Mouse (Mus musculus): ENCODE data around the gene Fam216a. TPM values are rescaled to one million over a fixed set of nuclear protein-coding genes. Genes with fewer than 3 reads are reported as not detected.
A peak's percentile ranks its signal among the peaks of the same experiment; 100 is the strongest.

The Fam216a gene
- polyA plus RNA-seq, 1 experiment from 2014 or later: 152 TPM

DNA sequence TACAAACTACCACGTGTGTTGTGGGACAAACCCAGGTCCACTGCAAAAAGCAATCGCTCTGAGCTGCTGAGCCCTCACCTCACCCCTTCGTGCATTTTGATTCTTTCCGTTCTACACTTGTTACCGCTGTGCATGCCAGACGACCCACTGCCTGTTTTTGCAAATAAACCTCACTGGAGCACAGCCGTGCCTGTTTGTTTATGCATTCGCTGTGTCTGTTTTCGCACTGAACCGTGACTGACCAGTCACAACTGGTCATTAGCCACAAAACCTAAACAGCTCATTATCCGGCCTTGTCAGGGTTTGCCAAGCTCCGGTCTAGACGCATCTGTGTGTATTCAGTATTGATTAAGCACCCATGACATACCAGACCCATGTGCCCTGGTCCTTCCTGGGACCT is 30.0 kb upstream of the Fam216a start:
- H3K4me2 ChIP-seq: no peak overlapping the region
- ATAC-seq (ENCODE audit: low FRiP score): no peak
- H3K4me3 ChIP-seq (replicated peaks): no peak overlapping the region
- H3K4me1 ChIP-seq: peaks cover 6% of the 10 kb centered on the region
- 81% methylated on average over 13 of the region's 13 CpGs for WGBS
- peaks cover 87% of the 10 kb centered on the region for H3K36me3 ChIP-seq
- H3K27ac ChIP-seq (replicated peaks): no peak overlapping the region
- H3K9ac ChIP-seq (replicated peaks): no peak overlapping the region
- H3K9me3 ChIP-seq (replicated peaks): no peaks in the 10 kb centered on the region
- no peaks in the 10 kb centered on the region for H3K27me3 ChIP-seq (replicated peaks)

DNA sequence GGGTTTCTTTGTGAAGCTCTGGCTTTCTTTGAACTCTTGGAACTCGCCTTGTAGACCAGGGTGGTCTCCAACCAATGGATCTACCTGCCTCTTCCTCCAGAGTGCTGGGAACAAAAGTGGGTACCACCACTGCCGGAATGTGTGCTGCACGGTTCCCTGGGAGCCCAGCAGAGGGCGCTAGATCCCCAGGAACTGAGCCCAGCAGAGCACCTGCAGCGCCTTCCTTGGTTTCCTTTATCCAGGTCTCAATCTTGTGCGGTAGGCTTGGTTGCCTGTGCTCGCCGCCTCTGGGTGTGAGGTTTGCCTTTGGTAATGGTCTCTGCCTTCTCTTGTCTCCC is 29.1 kb upstream of the Fam216a start:
- ATAC-seq (ENCODE audit: low FRiP score): no peak
- no peaks in the 10 kb centered on the region for H3K9me3 ChIP-seq (replicated peaks)
- H3K27me3 ChIP-seq (replicated peaks): no peaks in the 10 kb centered on the region
- peaks cover 86% of the 10 kb centered on the region for H3K36me3 ChIP-seq
- 21% methylated on average over 8 of the region's 8 CpGs for WGBS
- peaks cover 6% of the 10 kb centered on the region for H3K4me1 ChIP-seq
- no peak overlapping the region for H3K9ac ChIP-seq (replicated peaks)
- no peak overlapping the region for H3K4me3 ChIP-seq (replicated peaks)
- no peak overlapping the region for H3K4me2 ChIP-seq
- no peak overlapping the region for H3K27ac ChIP-seq (replicated peaks)

DNA sequence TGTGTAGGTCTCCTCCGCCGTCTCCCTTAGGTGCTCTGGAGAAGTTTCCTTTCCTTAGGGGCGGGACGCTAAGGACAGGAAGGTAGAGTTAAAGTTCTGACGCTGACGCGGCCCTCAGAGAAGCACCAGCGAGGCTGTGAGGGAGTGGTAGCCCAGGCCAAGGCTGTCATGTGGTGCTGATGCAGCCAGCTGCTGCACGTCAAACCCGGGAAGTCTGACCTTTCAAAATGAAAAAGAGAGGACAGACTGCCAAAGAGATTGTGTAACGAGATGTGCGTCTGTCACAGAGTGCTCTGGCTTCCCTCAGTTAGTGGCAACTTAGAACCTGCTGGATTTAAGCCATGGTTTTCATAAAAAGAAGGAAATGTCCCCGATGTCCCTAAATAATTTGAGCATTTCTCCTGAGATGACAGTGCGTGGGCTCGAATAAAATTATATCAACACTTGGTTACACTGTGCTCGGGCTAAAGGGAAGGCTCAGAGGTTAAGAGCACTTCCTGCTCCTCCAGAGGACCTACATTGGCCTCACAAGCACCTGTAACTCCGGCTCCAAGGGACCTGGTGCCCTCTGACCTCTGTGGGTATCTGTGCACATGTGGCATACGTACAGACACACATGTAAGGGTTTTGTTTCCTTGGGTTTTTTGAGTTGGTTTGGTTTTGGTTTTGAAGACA is 28.6 kb upstream of the Fam216a start:
- no peaks in the 10 kb centered on the region for H3K27me3 ChIP-seq (replicated peaks)
- H3K4me1 ChIP-seq: peaks cover 6% of the 10 kb centered on the region
- ATAC-seq (ENCODE audit: low FRiP score): no peak
- H3K4me3 ChIP-seq (replicated peaks): no peak overlapping the region
- H3K9ac ChIP-seq (replicated peaks): no peak overlapping the region
- no peak overlapping the region for H3K27ac ChIP-seq (replicated peaks)
- 86% methylated on average over 18 of the region's 18 CpGs for WGBS
- H3K9me3 ChIP-seq (replicated peaks): no peaks in the 10 kb centered on the region
- H3K36me3 ChIP-seq: peaks cover 81% of the 10 kb centered on the region
- H3K4me2 ChIP-seq: no peak overlapping the region

GRCm38 (mm10) chr5:122399871-122400270 is 27.7 kb upstream of the Fam216a start:
- no peak overlapping the region for H3K27ac ChIP-seq (replicated peaks)
- no peak overlapping the region for H3K4me2 ChIP-seq
- 94% methylated on average over 8 of the region's 8 CpGs for WGBS
- no peak for ATAC-seq (ENCODE audit: low FRiP score)
- no peaks in the 10 kb centered on the region for H3K9me3 ChIP-seq (replicated peaks)
- no peaks in the 10 kb centered on the region for H3K27me3 ChIP-seq (replicated peaks)
- no peak overlapping the region for H3K9ac ChIP-seq (replicated peaks)
- peaks cover 6% of the 10 kb centered on the region for H3K4me1 ChIP-seq
- no peak overlapping the region for H3K4me3 ChIP-seq (replicated peaks)
- peaks cover 72% of the 10 kb centered on the region for H3K36me3 ChIP-seq

GRCm38 (mm10) chr5:122397495-122397894 is 25.3 kb upstream of the Fam216a start:
- WGBS: 89% methylated on average over 8 of the region's 8 CpGs
- H3K36me3 ChIP-seq: peaks cover 48% of the 10 kb centered on the region
- no peak overlapping the region for H3K4me3 ChIP-seq (replicated peaks)
- peaks cover 17% of the 10 kb centered on the region for H3K4me1 ChIP-seq
- ATAC-seq (ENCODE audit: low FRiP score): no peak
- no peaks in the 10 kb centered on the region for H3K9me3 ChIP-seq (replicated peaks)
- no peak overlapping the region for H3K4me2 ChIP-seq
- H3K27me3 ChIP-seq (replicated peaks): no peaks in the 10 kb centered on the region
- no peak overlapping the region for H3K9ac ChIP-seq (replicated peaks)
- no peak overlapping the region for H3K27ac ChIP-seq (replicated peaks)

- Histone ChIP-seq H3K36me3 (peaks cover 41% of the 10 kb centered on the region), H3K4me1 (peaks cover 21% of the 10 kb centered on the region), H3K27ac (replicated peaks) (no peak overlapping the region), H3K4me2 (no peak overlapping the region), H3K4me3 (replicated peaks) (no peak overlapping the region), H3K27me3 (replicated peaks) (no peaks in the 10 kb centered on the region), H3K9me3 (replicated peaks) (no peaks in the 10 kb centered on the region), H3K9ac (replicated peaks) (no peak overlapping the region)
- no peak for ATAC-seq (ENCODE audit: low FRiP score)
- WGBS: 87% methylated on average over 10 of the region's 10 CpGs
Observed at GRCm38 (mm10) chr5:122396791-122397190, 24.6 kb upstream of the Fam216a start.

DNA sequence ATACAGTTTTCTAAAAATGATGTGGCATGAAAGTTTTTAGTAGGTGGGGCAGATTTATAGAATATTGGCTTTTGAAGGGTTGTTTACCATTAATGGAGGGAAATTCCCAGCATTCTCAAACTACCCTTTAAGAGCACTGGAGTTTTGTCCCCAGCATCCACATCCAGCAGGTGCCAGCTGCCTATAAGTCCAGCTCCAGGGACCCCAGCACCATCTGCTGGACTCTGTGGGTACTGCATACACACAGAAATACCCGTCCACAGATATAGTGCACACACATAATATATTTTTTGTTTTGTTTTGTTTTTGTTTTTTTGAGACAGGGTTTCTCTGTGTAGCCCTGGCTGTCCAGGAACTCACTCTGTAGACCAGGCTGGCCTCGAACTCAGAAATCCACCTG is 21.7 kb upstream of the Fam216a start:
- H3K9ac ChIP-seq (replicated peaks): no peak overlapping the region
- no peaks in the 10 kb centered on the region for H3K9me3 ChIP-seq (replicated peaks)
- no peaks in the 10 kb centered on the region for H3K27me3 ChIP-seq (replicated peaks)
- no peak for ATAC-seq (ENCODE audit: low FRiP score)
- H3K4me2 ChIP-seq: no peak overlapping the region
- WGBS: 36% methylated on average over 2 of the region's 2 CpGs
- H3K4me1 ChIP-seq: peaks cover 15% of the 10 kb centered on the region
- peaks cover 22% of the 10 kb centered on the region for H3K36me3 ChIP-seq
- 0 out of 2 replicates have a peak overlapping the region, but pooled peaks have one; percentile 2 for H3K4me3 ChIP-seq (replicated peaks)
- H3K27ac ChIP-seq (replicated peaks): no peak overlapping the region

DNA sequence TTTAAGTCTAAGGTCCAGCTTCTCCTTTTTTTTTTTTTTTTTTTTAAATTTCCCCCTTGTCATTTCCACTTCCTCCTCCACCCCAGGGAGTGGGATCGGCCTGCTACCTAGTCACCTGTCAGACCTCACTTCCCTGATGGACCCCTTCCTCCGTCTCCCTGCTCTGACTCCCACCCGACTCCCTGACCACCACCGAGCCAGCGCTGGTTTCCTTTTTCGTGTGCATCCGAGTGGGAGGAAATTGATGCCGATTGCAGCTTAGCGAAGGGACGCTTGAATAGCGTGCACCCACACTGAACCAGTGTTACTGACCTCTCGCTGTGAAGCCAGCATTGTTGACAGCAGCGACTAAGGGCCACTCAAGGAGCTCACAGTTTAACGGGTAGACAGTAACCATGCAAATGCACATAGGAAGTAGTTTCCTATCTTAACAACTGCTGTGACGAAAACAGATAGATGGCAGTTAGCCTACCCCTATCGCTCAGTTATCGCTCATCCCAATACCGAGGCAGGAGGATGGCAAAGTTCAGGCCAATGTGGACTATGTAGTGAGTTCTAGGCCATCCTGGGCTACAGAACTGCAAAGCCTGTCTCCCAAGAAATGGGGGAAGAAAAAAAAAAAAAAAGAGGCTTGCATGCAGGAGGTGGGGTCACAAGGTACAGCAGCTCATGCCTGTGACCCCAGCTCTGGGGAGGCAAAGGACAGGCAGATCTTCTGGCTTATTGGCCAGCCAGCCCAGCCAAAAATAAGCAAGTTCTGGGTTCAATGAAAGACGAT is 20.3 kb upstream of the Fam216a start:
- peak; percentile 53; the same call in 1 of the 2 replicates for ATAC-seq (ENCODE audit: low FRiP score)

DNA sequence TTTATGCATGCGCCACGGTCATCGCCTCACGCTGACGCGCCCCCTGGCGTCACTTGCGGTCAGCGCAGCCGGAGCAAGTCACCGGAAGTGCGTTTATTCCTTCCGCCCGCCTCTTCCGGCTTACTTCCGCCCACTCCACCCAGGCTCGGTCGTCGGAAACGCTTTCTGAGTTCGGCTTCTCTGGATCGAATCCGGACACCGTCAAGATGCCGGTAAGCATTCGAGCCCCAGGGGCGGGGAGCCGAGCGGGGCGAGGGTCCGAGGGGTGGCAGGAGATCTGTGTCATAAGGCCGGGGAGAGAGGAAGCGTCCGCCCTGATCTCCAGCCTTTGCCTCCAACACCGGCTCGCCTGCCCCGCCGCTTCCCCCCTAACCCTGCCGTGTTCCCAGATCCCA is 19.6 kb upstream of the Fam216a start, which contains the start of gene Arpc3:
Arpc3 (plus strand) TSS at position 93 of the 395 bp plus-strand sequence.
- under 1% methylated on average over 39 of the region's 39 CpGs for WGBS
- Histone ChIP-seq H3K9ac (replicated peaks) (peak within 1 kb of the TSS; percentile 90), H3K36me3 (peaks cover 4% of the 10 kb centered on the region; the same call in 1 of the 2 replicates), H3K4me1 (peaks cover 15% of the 10 kb centered on the region), H3K27ac (replicated peaks) (peak within 1 kb of the TSS; percentile 75), H3K9me3 (replicated peaks) (no peaks in the 10 kb centered on the region), H3K27me3 (replicated peaks) (no peaks in the 10 kb centered on the region), H3K4me2 (peak within 1 kb of the TSS; percentile 77), H3K4me3 (replicated peaks) (peak within 1 kb of the TSS; percentile 86)
- peak; percentile 96 for ATAC-seq (ENCODE audit: low FRiP score)

More for the DNA sequence above, 20.3 kb upstream of the Fam216a start:
- WGBS: 16% methylated on average over 19 of the region's 19 CpGs
- peaks cover 15% of the 10 kb centered on the region for H3K4me1 ChIP-seq
- H3K4me3 ChIP-seq (replicated peaks): peak overlapping the region; percentile 86
- H3K9me3 ChIP-seq (replicated peaks): no peaks in the 10 kb centered on the region
- H3K9ac ChIP-seq (replicated peaks): peak overlapping the region; percentile 90
- H3K36me3 ChIP-seq: peaks cover 10% of the 10 kb centered on the region
- peak overlapping the region; percentile 75 for H3K27ac ChIP-seq (replicated peaks)
- no peaks in the 10 kb centered on the region for H3K27me3 ChIP-seq (replicated peaks)
- H3K4me2 ChIP-seq: peak overlapping the region; percentile 77

DNA sequence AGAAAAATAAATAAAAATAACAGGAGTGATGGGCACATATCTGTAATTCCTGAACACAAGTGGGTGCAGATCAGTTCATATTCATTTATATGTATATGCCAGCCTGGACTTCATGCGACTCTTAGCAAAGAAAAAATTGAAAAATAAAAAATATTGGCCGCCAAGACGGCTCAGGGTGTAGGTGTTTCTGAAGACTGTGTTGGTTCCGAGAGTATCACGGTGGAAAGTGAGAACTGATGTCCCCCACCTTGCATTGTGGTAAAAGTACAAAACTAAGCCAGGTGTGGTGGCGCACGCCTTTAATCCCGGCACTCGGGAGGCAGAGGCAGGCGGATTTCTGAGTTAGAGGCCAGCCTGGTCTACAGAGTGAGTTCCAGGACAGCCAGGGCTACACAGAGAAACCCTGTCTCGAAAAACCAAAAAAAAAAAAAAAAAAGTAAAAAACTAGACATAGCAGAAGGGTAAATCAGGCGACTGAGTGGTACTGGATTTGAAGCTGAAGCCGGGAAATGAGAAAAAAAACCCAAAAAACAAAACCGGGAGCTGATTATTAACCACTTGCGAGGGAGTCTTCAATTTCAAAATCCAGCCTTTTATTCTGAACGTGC is 19.1 kb upstream of the Fam216a start:
- 54% methylated on average over 15 of the region's 16 CpGs for WGBS
- Histone ChIP-seq H3K27me3 (replicated peaks) (no peaks in the 10 kb centered on the region), H3K27ac (replicated peaks) (peak overlapping the region; percentile 75), H3K4me3 (replicated peaks) (peak overlapping the region; percentile 86), H3K9ac (replicated peaks) (no peak overlapping the region), H3K9me3 (replicated peaks) (no peaks in the 10 kb centered on the region), H3K4me1 (peaks cover 15% of the 10 kb centered on the region), H3K36me3 (no peaks in the 10 kb centered on the region), H3K4me2 (peak overlapping the region; percentile 77)
- peak; percentile 3; the same call in 1 of the 2 replicates for ATAC-seq (ENCODE audit: low FRiP score)

DNA sequence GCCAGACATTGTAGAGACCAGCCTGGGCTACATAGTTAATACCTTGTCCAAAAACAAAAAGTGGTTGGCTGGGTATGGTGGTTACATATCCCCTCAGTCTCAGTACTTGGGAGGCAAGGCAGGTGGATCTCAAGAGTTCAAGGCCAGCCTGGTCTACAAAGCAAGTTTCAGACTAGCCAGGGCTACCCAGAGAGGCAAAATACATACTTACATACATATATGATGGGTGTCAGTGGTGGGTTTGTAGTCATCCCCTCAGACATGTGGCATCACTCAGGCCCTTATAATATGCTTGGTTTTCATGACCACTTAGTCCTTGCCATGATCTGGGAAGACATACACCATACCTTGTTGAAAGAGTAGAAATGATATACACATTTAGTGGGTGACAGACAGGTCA is 18.5 kb upstream of the Fam216a start:
- Histone ChIP-seq H3K27ac (replicated peaks) (no peak overlapping the region), H3K36me3 (no peaks in the 10 kb centered on the region), H3K4me3 (replicated peaks) (no peak overlapping the region), H3K9ac (replicated peaks) (no peak overlapping the region), H3K9me3 (replicated peaks) (no peaks in the 10 kb centered on the region), H3K27me3 (replicated peaks) (no peaks in the 10 kb centered on the region), H3K4me2 (no peak overlapping the region), H3K4me1 (peaks cover 15% of the 10 kb centered on the region)
- no peak for ATAC-seq (ENCODE audit: low FRiP score)

GRCm38 (mm10) chr5:122390006-122390405 is 17.8 kb upstream of the Fam216a start:
- ATAC-seq (ENCODE audit: low FRiP score): no peak
- Histone ChIP-seq H3K27ac (replicated peaks) (no peak overlapping the region), H3K27me3 (replicated peaks) (no peaks in the 10 kb centered on the region), H3K36me3 (no peaks in the 10 kb centered on the region), H3K9ac (replicated peaks) (no peak overlapping the region), H3K4me1 (peaks cover 15% of the 10 kb centered on the region), H3K9me3 (replicated peaks) (no peaks in the 10 kb centered on the region), H3K4me2 (no peak overlapping the region), H3K4me3 (replicated peaks) (no peak overlapping the region)
- 92% methylated on average over 5 of the region's 5 CpGs for WGBS
